Mouse (Mus musculus): ENCODE results near the gene Wfdc6a. TPM values are rescaled to one million over a fixed set of nuclear protein-coding genes. Genes with fewer than 3 reads are reported as not detected.

Gene Wfdc6a
- polyA plus RNA-seq, 1 experiment, result not detected

- H3K4me3 ChIP-seq (ENCODE audit: low read depth, low read length), result peak overlapping the region; percentile 13
- H3K27me3 ChIP-seq (ENCODE audit: control insufficient read depth, insufficient read depth, low read length, poor library complexity, severe bottlenecking), result no peaks in the 10 kb centered on the region
- H3K9me3 ChIP-seq (replicated peaks; ENCODE audit: control insufficient read depth, insufficient read depth, low read length, poor library complexity, severe bottlenecking), result no peaks in the 10 kb centered on the region
- H3K4me1 ChIP-seq (ENCODE audit: control insufficient read depth, insufficient read depth, low read length), result peaks cover 3% of the 10 kb centered on the region
- peak overlapping the region; percentile 62 for H3K9ac ChIP-seq (ENCODE audit: low read depth, poor library complexity, severe bottlenecking)
- peak; percentile 39; the same call in 1 of the 2 replicates for TF ChIP-seq EP300 (IDR thresholded peaks at IDR 0.05; ENCODE audit: insufficient read depth, low read depth, low read length)
- TF ChIP-seq CTCF (IDR thresholded peaks at IDR 0.05; ENCODE audit: low read depth, low read length), result no peak
- no peak for TF ChIP-seq POLR2A (IDR thresholded peaks at IDR 0.05; ENCODE audit: insufficient read depth, low read length)
- H3K36me3 ChIP-seq (ENCODE audit: control insufficient read depth, insufficient read depth, low read length, poor library complexity, severe bottlenecking), result no peaks in the 10 kb centered on the region
- H3K27ac ChIP-seq (ENCODE audit: insufficient read depth, low read length), result peak overlapping the region; percentile 64
Measured at GRCm38 (mm10) chr2:164558991-164559645, 26.1 kb downstream of the Wfdc6a start.

- peak overlapping the region; percentile 64 for H3K27ac ChIP-seq (ENCODE audit: insufficient read depth, low read length)
- TF ChIP-seq POLR2A (IDR thresholded peaks at IDR 0.05; ENCODE audit: insufficient read depth, low read length) (no peak), EP300 (IDR thresholded peaks at IDR 0.05; ENCODE audit: insufficient read depth, low read depth, low read length) (no peak), CTCF (IDR thresholded peaks at IDR 0.05; ENCODE audit: low read depth, low read length) (no peak)
- no peaks in the 10 kb centered on the region for H3K9me3 ChIP-seq (replicated peaks; ENCODE audit: control insufficient read depth, insufficient read depth, low read length, poor library complexity, severe bottlenecking)
- H3K4me3 ChIP-seq (ENCODE audit: low read depth, low read length), result no peak overlapping the region
- no peaks in the 10 kb centered on the region for H3K36me3 ChIP-seq (ENCODE audit: control insufficient read depth, insufficient read depth, low read length, poor library complexity, severe bottlenecking)
- peaks cover 3% of the 10 kb centered on the region for H3K4me1 ChIP-seq (ENCODE audit: control insufficient read depth, insufficient read depth, low read length)
- H3K9ac ChIP-seq (ENCODE audit: low read depth, poor library complexity, severe bottlenecking), result no peak overlapping the region
- H3K27me3 ChIP-seq (ENCODE audit: control insufficient read depth, insufficient read depth, low read length, poor library complexity, severe bottlenecking), result no peaks in the 10 kb centered on the region
Measured at GRCm38 (mm10) chr2:164558426-164558825, 26.8 kb downstream of the Wfdc6a start.

DNA sequence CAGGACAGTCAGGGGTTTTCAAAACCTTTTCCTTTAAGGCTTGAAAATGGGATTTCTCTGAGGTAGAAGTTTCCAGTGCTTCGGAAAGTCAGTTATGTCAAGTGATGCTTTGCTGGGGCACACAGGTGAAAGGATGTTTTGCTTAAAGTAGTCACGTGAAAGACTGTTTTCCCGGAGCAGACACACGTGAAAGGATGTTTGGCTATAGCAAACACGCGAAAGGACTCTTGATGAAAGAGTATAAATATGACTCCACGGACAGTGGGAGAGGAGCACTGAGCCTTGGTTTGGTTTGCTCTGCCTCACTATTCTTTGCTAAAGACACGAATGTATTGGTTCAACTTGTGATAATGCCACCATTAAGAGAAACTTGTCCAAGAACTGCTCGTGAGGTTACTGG is 33.7 kb downstream of the Wfdc6a start:
- Histone ChIP-seq H3K27me3 (ENCODE audit: control insufficient read depth, insufficient read depth, low read length, poor library complexity, severe bottlenecking) (no peaks in the 10 kb centered on the region), H3K36me3 (ENCODE audit: control insufficient read depth, insufficient read depth, low read length, poor library complexity, severe bottlenecking) (no peaks in the 10 kb centered on the region)
- TF ChIP-seq POLR2A (IDR thresholded peaks at IDR 0.05; ENCODE audit: insufficient read depth, low read length), result no peak
- TF ChIP-seq CTCF (IDR thresholded peaks at IDR 0.05; ENCODE audit: low read depth, low read length), result no peak
- no peak for TF ChIP-seq EP300 (IDR thresholded peaks at IDR 0.05; ENCODE audit: insufficient read depth, low read depth, low read length)

GRCm38 (mm10) chr2:164550895-164551269 is 34.4 kb downstream of the Wfdc6a start:
- Histone ChIP-seq H3K27me3 (ENCODE audit: control insufficient read depth, insufficient read depth, low read length, poor library complexity, severe bottlenecking) (no peaks in the 10 kb centered on the region), H3K9me3 (replicated peaks; ENCODE audit: control insufficient read depth, insufficient read depth, low read length, poor library complexity, severe bottlenecking) (no peaks in the 10 kb centered on the region), H3K9ac (ENCODE audit: low read depth, poor library complexity, severe bottlenecking) (no peak overlapping the region), H3K4me3 (ENCODE audit: low read depth, low read length) (no peak overlapping the region), H3K36me3 (ENCODE audit: control insufficient read depth, insufficient read depth, low read length, poor library complexity, severe bottlenecking) (no peaks in the 10 kb centered on the region), H3K4me1 (ENCODE audit: control insufficient read depth, insufficient read depth, low read length) (peaks cover 3% of the 10 kb centered on the region), H3K27ac (ENCODE audit: insufficient read depth, low read length) (no peak overlapping the region)
- TF ChIP-seq POLR2A (IDR thresholded peaks at IDR 0.05; ENCODE audit: insufficient read depth, low read length), result no peak
- no peak for TF ChIP-seq CTCF (IDR thresholded peaks at IDR 0.05; ENCODE audit: low read depth, low read length)
- no peak for TF ChIP-seq EP300 (IDR thresholded peaks at IDR 0.05; ENCODE audit: insufficient read depth, low read depth, low read length)

More for the DNA sequence above, 33.7 kb downstream of the Wfdc6a start:
- Histone ChIP-seq H3K27ac (ENCODE audit: insufficient read depth, low read length) (no peak overlapping the region), H3K9me3 (replicated peaks; ENCODE audit: control insufficient read depth, insufficient read depth, low read length, poor library complexity, severe bottlenecking) (no peaks in the 10 kb centered on the region), H3K4me1 (ENCODE audit: control insufficient read depth, insufficient read depth, low read length) (peaks cover 3% of the 10 kb centered on the region), H3K4me3 (ENCODE audit: low read depth, low read length) (no peak overlapping the region), H3K9ac (ENCODE audit: low read depth, poor library complexity, severe bottlenecking) (no peak overlapping the region)

DNA sequence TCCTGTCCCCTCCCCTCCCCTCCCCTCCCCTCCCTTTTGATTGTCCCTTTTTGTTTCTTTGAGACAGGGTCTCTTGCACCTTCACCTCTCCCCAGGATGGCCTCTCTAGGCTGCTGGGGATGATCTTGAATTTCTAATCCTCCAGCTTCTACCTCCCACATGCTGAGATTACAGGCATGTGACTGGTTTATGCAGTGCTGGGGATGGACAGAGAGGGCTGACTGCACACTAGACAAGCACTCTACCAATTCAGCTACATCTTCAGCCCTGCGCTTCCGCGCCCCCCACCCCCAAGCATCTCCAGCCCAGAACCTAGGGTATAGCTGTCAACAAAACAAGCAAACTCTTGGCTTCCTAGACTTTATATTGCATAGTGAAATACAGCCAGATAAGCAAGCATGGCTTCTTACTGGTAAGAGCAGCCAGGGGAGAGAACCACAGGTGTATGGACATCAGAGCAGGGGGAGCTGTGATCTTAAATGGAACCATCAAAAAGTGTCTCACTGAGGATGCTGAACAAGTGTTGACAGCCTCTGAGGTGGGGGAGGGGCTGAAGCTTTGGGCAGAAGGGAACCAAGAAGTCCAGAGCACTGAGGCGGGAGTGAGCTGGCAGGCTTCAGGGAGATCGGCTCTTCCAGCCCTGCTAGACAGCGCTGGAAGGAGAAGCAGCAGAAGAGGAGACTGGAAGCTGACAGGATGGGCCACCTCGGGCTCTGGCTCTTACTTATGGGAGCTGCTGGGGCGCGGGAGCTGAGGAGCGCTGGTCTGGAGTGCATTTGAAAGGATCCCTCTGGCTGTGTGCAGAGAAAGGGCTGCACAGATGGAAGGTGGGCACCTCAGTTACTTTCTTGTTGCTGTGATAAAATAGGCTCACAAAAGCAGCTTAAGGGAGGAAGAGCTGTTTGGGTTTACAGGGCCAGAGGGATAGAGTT is 35.0 kb downstream of the Wfdc6a start:
- H3K36me3 ChIP-seq (ENCODE audit: control insufficient read depth, insufficient read depth, low read length, poor library complexity, severe bottlenecking), result no peaks in the 10 kb centered on the region
- no peaks in the 10 kb centered on the region for H3K27me3 ChIP-seq (ENCODE audit: control insufficient read depth, insufficient read depth, low read length, poor library complexity, severe bottlenecking)
- no peak overlapping the region for H3K27ac ChIP-seq (ENCODE audit: insufficient read depth, low read length)
- H3K4me3 ChIP-seq (ENCODE audit: low read depth, low read length), result no peak overlapping the region
- H3K9me3 ChIP-seq (replicated peaks; ENCODE audit: control insufficient read depth, insufficient read depth, low read length, poor library complexity, severe bottlenecking), result no peaks in the 10 kb centered on the region
- TF ChIP-seq EP300 (IDR thresholded peaks at IDR 0.05; ENCODE audit: insufficient read depth, low read depth, low read length) (no peak), POLR2A (IDR thresholded peaks at IDR 0.05; ENCODE audit: insufficient read depth, low read length) (no peak), CTCF (IDR thresholded peaks at IDR 0.05; ENCODE audit: low read depth, low read length) (no peak)
- peaks cover 3% of the 10 kb centered on the region for H3K4me1 ChIP-seq (ENCODE audit: control insufficient read depth, insufficient read depth, low read length)
- H3K9ac ChIP-seq (ENCODE audit: low read depth, poor library complexity, severe bottlenecking), result no peak overlapping the region
